Mouse (Mus musculus) right cerebral cortex, postnatal 4 days (tissue): Measurements from ENCODE around the gene Rmi2.
A peak's percentile ranks its signal among the peaks of the same experiment; 100 is the strongest.
"Not testable (repeated sequence)": the region's sequence is repeated elsewhere in the genome, so short reads cannot be mapped to it uniquely, and the experiment has no call there.

Experiments
- DNase-seq: peaks from one replicate; pipeline ENCODE4 v3.0.0-alpha.2; 2022

Gene Rmi2

GRCm38 (mm10) chr16:10827766-10828460 is 6.9 kb upstream of the Rmi2 start:
- DNase-seq: no peak

- DNase-seq: no peak
Measured at GRCm38 (mm10) chr16:10828461-10828805, 6.4 kb upstream of the Rmi2 start.

- no peak for DNase-seq
Measured at GRCm38 (mm10) chr16:10834542-10834910, 333 bp upstream of the Rmi2 start.

- DNase-seq: no peak
Measured at GRCm38 (mm10) chr16:10836388-10836787, 1.5 kb downstream of the Rmi2 start.

GRCm38 (mm10) chr16:10837250-10837649 is 2.4 kb downstream of the Rmi2 start:
- DNase-seq: no peak

- DNase-seq: no peak
Measured at GRCm38 (mm10) chr16:10837903-10838302, 3.0 kb downstream of the Rmi2 start.

- DNase-seq: no peak
Measured at GRCm38 (mm10) chr16:10838487-10839245, 3.8 kb downstream of the Rmi2 start.

- DNase-seq: no peak
Measured at GRCm38 (mm10) chr16:10840018-10840417, 5.2 kb downstream of the Rmi2 start.

- DNase-seq: no peak
Measured at GRCm38 (mm10) chr16:10842282-10842855, 7.5 kb downstream of the Rmi2 start.

GRCm38 (mm10) chr16:10843486-10844318 is 8.8 kb downstream of the Rmi2 start:
- peak; percentile 24 for DNase-seq

GRCm38 (mm10) chr16:10844319-10844670 is 9.4 kb downstream of the Rmi2 start:
- no peak for DNase-seq

GRCm38 (mm10) chr16:10845952-10846351 is 11.1 kb downstream of the Rmi2 start:
- no peak for DNase-seq

- DNase-seq: peak; percentile 62
Measured at GRCm38 (mm10) chr16:10846503-10846902, 11.6 kb downstream of the Rmi2 start.

GRCm38 (mm10) chr16:10849965-10850861 is 15.4 kb downstream of the Rmi2 start:
- DNase-seq: peak; percentile 38

- DNase-seq: no peak
Measured at GRCm38 (mm10) chr16:10850905-10851304, 16.0 kb downstream of the Rmi2 start.

- DNase-seq: not testable (repeated sequence)
Measured at GRCm38 (mm10) chr16:10852216-10852615, 17.4 kb downstream of the Rmi2 start.

- no peak for DNase-seq
Measured at GRCm38 (mm10) chr16:10859726-10860245, 24.9 kb downstream of the Rmi2 start.

- DNase-seq: no peak
Measured at GRCm38 (mm10) chr16:10861408-10861807, 26.5 kb downstream of the Rmi2 start.

GRCm38 (mm10) chr16:10864833-10865591 is 30.2 kb downstream of the Rmi2 start:
- no peak for DNase-seq

GRCm38 (mm10) chr16:10865592-10865987 is 30.7 kb downstream of the Rmi2 start:
- DNase-seq: no peak

GRCm38 (mm10) chr16:10866841-10867240 is 32.0 kb downstream of the Rmi2 start:
- no peak for DNase-seq
